Mouse (Mus musculus) heart, embryonic 13.5 days (tissue): ENCODE results near the gene Slc25a18. TPM values are rescaled to one million over a fixed set of nuclear protein-coding genes. Genes with fewer than 3 reads are reported as not detected.
A peak's percentile ranks its signal among the peaks of the same experiment; 100 is the strongest.

Source experiments
- ATAC-seq: fragments of 200-750 bp; cut with Nextera tagmentation; 2 replicates; pipeline ENCODE4 v1.8.0; 2017; ENCODE audit warnings: moderate TSS enrichment; ENCODE audit not compliant: insufficient number of reproducible peaks, low FRiP score, low TSS enrichment; ENCODE audit errors: extremely low read depth
- H3K27ac ChIP-seq: fragments of 300-500 bp; sonication (generic); replicated peaks from 2 replicates; pipeline ENCODE4 v1.5.1; 2015; ENCODE audit warnings: moderate library complexity, mild to moderate bottlenecking, inconsistent platforms
- H3K27me3 ChIP-seq: fragments of 300-500 bp; sonication (generic); replicated peaks from 2 replicates; pipeline ENCODE4 v1.6.1; 2015; ENCODE audit warnings: mild to moderate bottlenecking, inconsistent platforms
- H3K36me3 ChIP-seq: fragments of 300-500 bp; sonication (generic); 2 replicates; pipeline ENCODE4 v1.6.1; 2015; ENCODE audit warnings: mild to moderate bottlenecking, inconsistent platforms
- H3K4me1 ChIP-seq: fragments of 300-500 bp; sonication (generic); 2 replicates; pipeline ENCODE4 v1.6.1; 2015; ENCODE audit warnings: inconsistent platforms
- H3K4me2 ChIP-seq: fragments of 300-500 bp; sonication (generic); 2 replicates; pipeline ENCODE4 v1.6.1; 2015; ENCODE audit warnings: inconsistent platforms, mild to moderate bottlenecking, moderate library complexity
- H3K4me3 ChIP-seq: fragments of 300-500 bp; sonication (generic); 2 replicates; pipeline ENCODE4 v1.5.1; 2015; ENCODE audit warnings: moderate library complexity, mild to moderate bottlenecking, inconsistent platforms
- H3K9ac ChIP-seq: fragments of 300-500 bp; sonication (generic); 2 replicates; pipeline ENCODE4 v1.6.1; 2015; ENCODE audit warnings: inconsistent platforms, mild to moderate bottlenecking, moderate library complexity
- H3K9me3 ChIP-seq: fragments of 300-500 bp; sonication (generic); 2 replicates; pipeline ENCODE4 v1.6.1; 2016; ENCODE audit warnings: inconsistent platforms
- WGBS: fragments of 180-500 bp; shearing (Covaris S2); methylation state at CpG from one replicate; pipeline ENCODE4 v1.1.7; 2015; ENCODE audit warnings: mixed read lengths; 5-methylcytosine and 5-hydroxymethylcytosine counted together
- polyA plus RNA-seq: library from polyadenylated mRNA; unstranded; fragments of >200 nt; fragmentation: Nextera tagmentation; extraction: Ambion mirVana; gene quantifications from 2 replicates; pipeline ENCODE4 v1.2.1, GENCODE M21; 2015

Gene Slc25a18
- polyA plus RNA-seq, 1 experiment from 2014 or later: not detected

DNA sequence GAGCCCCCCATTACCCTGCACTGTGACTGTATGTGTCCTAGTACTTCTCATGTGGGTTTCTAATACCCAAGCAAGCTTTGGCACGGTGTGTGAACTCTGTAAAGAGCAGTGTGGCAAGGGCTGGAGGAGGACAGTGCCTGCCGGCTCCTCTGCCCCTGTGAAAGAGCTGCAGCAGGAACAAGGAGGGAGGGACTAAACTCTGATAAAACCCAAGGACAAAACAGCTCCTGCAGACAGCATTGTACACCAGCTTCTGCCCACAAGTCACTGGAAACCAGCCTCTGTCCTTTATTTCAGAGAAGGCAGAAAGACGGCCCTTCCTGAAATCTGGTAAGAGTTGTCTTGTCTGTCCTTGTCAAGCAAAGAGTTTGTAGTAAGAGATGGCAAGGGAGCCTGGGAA lies 2.9 kb downstream of the Slc25a18 start:
- H3K4me1 ChIP-seq: peaks cover 21% of the 10 kb centered on the region
- no peak overlapping the region for H3K9ac ChIP-seq
- no peaks in the 10 kb centered on the region for H3K9me3 ChIP-seq
- no peak overlapping the region for H3K4me2 ChIP-seq
- no peaks in the 10 kb centered on the region for H3K27me3 ChIP-seq
- H3K27ac ChIP-seq: no peak overlapping the region
- H3K36me3 ChIP-seq: no peaks in the 10 kb centered on the region
- H3K4me3 ChIP-seq: no peak overlapping the region
- 64% methylated on average over 3 of the region's 3 CpGs for whole genome bisulfite sequencing
- ATAC-seq: no peak

DNA sequence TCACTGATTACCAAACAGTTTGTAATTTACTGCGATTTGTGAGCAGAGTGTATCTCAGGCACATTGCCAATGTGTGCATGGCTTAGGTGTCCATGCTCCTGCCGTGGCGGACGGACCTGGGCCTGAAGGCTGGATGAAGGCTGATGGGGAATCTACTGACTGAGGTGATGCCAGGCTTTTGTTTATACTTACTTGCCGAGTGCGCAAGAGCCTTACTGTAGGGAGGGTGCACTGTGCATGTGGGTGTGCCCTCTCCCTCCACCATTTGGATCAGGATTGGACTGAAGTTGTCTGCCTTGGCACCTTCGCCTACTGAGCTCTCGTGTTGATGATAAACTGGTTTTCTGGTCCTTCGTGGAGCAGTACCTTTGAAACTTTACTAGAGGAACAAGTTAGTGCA lies 4.2 kb downstream of the Slc25a18 start:
- Histone ChIP-seq H3K27me3 (no peaks in the 10 kb centered on the region), H3K9ac (no peak overlapping the region), H3K36me3 (no peaks in the 10 kb centered on the region), H3K9me3 (no peaks in the 10 kb centered on the region), H3K4me1 (peaks cover 21% of the 10 kb centered on the region), H3K27ac (no peak overlapping the region), H3K4me3 (no peak overlapping the region), H3K4me2 (no peak overlapping the region)
- no peak for ATAC-seq
- WGBS: 79% methylated on average over 9 of the region's 9 CpGs

DNA sequence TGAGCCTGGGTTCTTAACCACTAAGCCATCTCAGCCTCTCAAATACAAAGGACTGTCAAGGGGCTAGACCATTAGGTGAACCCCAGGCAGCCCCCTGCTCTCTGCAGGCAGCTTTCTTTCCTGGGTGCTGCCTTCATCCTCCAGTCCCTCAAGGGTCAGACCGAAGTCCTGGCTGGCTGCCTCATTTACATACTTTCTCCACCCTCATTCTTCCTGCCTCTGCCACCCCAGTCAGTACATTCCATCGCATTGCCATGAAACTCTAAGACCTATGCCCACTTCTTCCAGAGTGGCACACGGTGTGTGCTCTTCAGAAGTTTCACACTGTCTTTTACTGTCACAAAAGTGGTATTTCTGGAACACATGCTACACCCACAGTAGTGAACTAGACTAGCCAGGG lies 4.8 kb downstream of the Slc25a18 start:
- ATAC-seq: no peak
- Histone ChIP-seq H3K4me3 (no peak overlapping the region), H3K27ac (no peak overlapping the region), H3K9me3 (no peaks in the 10 kb centered on the region), H3K9ac (no peak overlapping the region), H3K4me2 (no peak overlapping the region), H3K4me1 (peaks cover 21% of the 10 kb centered on the region), H3K36me3 (no peaks in the 10 kb centered on the region), H3K27me3 (no peaks in the 10 kb centered on the region)
- WGBS: 52% methylated on average over 3 of the region's 3 CpGs

DNA sequence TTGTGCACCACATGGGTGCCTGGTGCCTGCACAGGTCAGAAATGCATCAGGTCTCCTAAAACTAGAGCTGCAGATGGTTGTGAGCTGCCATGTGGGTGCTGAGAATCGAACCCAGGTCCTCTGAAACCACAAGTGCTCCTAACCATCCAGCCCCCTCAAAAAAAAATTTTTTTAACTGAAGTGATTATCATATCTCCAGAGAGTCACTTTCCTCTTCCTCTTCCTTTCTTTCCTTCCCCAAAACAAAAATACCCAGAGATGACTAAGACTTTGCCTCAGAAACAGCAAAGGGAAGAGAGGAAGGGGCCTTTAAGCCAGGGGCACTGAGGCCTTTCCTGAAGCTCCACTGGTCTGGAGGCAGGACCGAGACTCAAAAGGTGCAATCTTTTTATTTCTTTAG lies 9.6 kb downstream of the Slc25a18 start:
- Histone ChIP-seq H3K4me2 (no peak overlapping the region), H3K9me3 (no peaks in the 10 kb centered on the region), H3K27ac (no peak overlapping the region), H3K36me3 (no peaks in the 10 kb centered on the region), H3K9ac (no peak overlapping the region), H3K27me3 (no peaks in the 10 kb centered on the region), H3K4me1 (peaks cover 7% of the 10 kb centered on the region), H3K4me3 (no peak overlapping the region)
- 85% methylated on average over 2 of the region's 2 CpGs for WGBS
- ATAC-seq: no peak

DNA sequence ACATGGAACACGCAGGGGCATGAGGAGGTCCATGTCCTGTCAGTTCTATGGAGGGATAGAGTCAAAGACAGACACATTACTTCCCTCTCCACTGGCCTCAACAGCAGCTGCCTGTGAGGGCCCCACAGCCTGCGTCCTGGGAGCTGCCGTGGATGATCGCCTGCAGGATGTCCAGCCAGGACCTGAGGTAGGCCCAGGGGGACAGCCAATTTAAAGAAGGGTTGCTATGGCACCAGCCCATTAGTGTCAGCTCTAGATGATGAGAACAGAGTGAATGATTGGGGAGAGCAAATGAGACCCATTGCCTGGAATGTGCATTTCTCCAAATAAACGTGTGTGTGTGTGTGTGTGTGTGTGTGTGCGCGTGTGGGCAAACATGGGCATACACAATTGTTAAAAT lies 11.0 kb downstream of the Slc25a18 start:
- Histone ChIP-seq H3K4me1 (no peaks in the 10 kb centered on the region), H3K36me3 (peaks cover 3% of the 10 kb centered on the region; the same call in 1 of the 2 replicates), H3K9ac (no peak overlapping the region), H3K4me3 (no peak overlapping the region), H3K27me3 (no peaks in the 10 kb centered on the region), H3K9me3 (no peaks in the 10 kb centered on the region), H3K27ac (no peak overlapping the region), H3K4me2 (no peak overlapping the region)
- 72% methylated on average over 7 of the region's 7 CpGs for WGBS
- no peak for ATAC-seq

DNA sequence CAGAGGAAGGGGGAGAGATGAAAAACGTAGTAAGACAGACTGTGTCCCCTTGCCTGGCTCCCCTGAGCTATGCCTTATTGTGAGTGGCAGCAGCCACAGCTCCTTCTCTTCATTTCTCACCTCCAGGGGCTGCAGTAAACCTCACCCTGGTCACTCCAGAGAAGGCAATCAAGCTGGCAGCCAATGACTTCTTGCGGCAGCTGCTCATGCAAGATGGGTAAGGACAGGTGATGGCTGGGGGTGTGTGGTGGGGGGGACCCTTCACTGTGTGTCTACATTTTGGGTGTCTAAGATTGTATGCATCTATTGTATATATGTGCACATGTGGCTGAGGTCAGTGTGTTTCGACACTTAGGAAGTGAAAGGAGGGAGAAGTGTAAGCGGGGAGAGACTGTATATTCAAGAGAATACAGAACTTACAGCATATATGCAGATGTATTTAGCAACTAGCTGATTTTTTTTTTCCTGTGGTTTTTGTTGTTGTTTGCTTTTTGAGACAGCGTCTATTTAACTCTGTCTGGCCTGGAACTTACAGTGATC lies 14.8 kb downstream of the Slc25a18 start:
- Histone ChIP-seq H3K36me3 (peaks cover 21% of the 10 kb centered on the region), H3K4me1 (0 out of 2 replicates have a peak, but pooled peaks cover 6% of the 10 kb centered on the region), H3K4me3 (no peak overlapping the region), H3K9me3 (no peaks in the 10 kb centered on the region), H3K27me3 (no peaks in the 10 kb centered on the region), H3K27ac (no peak overlapping the region), H3K4me2 (no peak overlapping the region), H3K9ac (no peak overlapping the region)
- WGBS: 83% methylated on average over 5 of the region's 5 CpGs
- ATAC-seq: no peak

DNA sequence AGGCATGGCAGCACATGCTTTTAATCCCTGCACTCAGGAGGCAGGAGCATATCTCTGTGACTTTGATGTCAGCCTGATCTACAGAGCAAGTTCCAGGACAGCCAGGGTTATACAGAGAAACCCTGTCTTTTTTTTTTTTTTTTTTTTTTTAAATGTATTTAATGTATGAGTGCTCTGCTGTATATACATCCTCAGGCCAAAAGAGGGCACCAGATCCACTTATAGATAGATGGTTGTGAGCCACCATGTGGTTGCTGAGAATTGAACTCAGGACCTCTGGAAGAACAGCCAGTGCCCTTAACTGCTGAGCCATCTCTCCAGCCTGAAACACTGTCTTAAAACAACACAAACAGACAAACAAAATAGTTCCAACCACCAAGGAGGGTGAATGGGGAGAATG lies 15.5 kb downstream of the Slc25a18 start:
- H3K9ac ChIP-seq: no peak overlapping the region
- peaks cover 28% of the 10 kb centered on the region for H3K36me3 ChIP-seq
- ATAC-seq: no peak
- no peaks in the 10 kb centered on the region for H3K9me3 ChIP-seq
- H3K4me3 ChIP-seq: no peak overlapping the region
- no peak overlapping the region for H3K4me2 ChIP-seq
- no peak overlapping the region for H3K27ac ChIP-seq
- H3K27me3 ChIP-seq: no peaks in the 10 kb centered on the region
- H3K4me1 ChIP-seq: 0 out of 2 replicates have a peak, but pooled peaks cover 6% of the 10 kb centered on the region

DNA sequence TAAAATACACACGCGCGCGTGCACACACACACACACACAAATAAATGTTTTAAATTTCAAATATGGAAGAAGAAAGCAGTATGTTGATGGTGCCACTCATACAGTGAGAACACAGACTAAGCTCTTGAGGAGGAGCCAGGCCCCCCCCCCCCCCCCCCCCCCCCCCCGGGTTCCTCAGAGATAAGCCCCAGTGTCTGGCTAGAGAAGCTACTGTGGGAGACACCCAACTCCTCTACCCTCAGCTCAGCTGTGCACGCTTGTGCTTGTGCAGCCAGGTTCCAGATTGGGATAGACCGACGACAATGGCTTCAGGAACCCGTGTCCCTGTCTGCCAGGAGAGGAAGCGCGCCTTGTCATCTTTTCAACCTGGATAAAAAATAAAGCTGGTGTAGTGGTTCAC lies 16.8 kb downstream of the Slc25a18 start:
- ATAC-seq: 0 out of 2 replicates have a peak, but pooled peaks have one; percentile 53
- no peak overlapping the region for H3K4me3 ChIP-seq
- 71% methylated on average over 11 of the region's 11 CpGs for WGBS
- no peaks in the 10 kb centered on the region for H3K27me3 ChIP-seq
- no peak overlapping the region for H3K4me2 ChIP-seq
- no peaks in the 10 kb centered on the region for H3K9me3 ChIP-seq
- 0 out of 2 replicates have a peak, but pooled peaks cover 6% of the 10 kb centered on the region for H3K4me1 ChIP-seq
- peaks cover 41% of the 10 kb centered on the region for H3K36me3 ChIP-seq
- no peak overlapping the region for H3K9ac ChIP-seq
- no peak overlapping the region for H3K27ac ChIP-seq

DNA sequence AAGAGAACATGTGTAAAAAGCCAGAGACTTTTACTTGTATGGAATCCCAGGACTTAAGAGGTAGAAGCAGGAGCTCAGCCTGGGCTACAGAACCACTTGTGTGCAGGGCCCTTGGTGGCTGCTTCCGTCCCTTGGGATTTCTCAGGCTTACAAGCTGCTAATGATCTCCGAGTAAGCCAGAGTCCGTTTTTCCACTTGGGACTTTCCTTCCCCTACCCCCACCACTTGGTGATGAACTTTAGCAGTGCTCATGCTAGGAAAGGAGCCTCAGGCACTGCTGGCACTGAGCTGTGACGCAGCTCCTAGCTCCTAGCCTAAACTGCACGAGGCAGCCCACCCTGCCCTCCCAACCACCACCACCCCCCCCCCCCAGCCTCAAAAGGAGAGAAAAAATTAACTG lies 17.3 kb downstream of the Slc25a18 start:
- WGBS: 70% methylated on average over 5 of the region's 5 CpGs
- no peaks in the 10 kb centered on the region for H3K27me3 ChIP-seq
- ATAC-seq: no peak
- no peak overlapping the region for H3K27ac ChIP-seq
- 0 out of 2 replicates have a peak, but pooled peaks cover 6% of the 10 kb centered on the region for H3K4me1 ChIP-seq
- H3K4me2 ChIP-seq: no peak overlapping the region
- peaks cover 47% of the 10 kb centered on the region for H3K36me3 ChIP-seq
- no peak overlapping the region for H3K9ac ChIP-seq
- no peaks in the 10 kb centered on the region for H3K9me3 ChIP-seq
- no peak overlapping the region for H3K4me3 ChIP-seq

DNA sequence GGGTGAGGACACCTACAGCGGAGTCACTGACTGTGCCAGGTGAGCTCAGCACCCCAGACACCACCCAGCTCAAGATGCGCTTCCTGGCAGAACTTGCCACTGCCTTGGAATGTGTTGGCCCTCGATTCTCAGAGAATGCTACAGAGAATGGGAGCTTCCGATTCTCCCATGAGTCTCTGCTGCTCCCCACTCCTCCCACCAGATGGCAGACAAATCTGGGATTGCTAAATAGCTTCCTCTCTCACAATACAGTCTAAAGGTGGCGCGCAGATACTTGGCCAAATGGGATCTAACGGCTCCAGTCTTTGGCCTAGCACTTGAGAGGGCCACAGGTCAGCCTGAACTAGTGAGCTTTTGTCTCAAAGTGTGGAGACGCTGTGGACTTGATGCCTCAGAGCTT lies 19.6 kb downstream of the Slc25a18 start:
- no peak overlapping the region for H3K4me2 ChIP-seq
- H3K9ac ChIP-seq: no peak overlapping the region
- WGBS: 81% methylated on average over 8 of the region's 8 CpGs
- H3K27ac ChIP-seq: no peak overlapping the region
- ATAC-seq: no peak
- H3K4me1 ChIP-seq: 0 out of 2 replicates have a peak, but pooled peaks cover 6% of the 10 kb centered on the region
- no peaks in the 10 kb centered on the region for H3K9me3 ChIP-seq
- no peaks in the 10 kb centered on the region for H3K27me3 ChIP-seq
- H3K36me3 ChIP-seq: peaks cover 69% of the 10 kb centered on the region
- H3K4me3 ChIP-seq: no peak overlapping the region

DNA sequence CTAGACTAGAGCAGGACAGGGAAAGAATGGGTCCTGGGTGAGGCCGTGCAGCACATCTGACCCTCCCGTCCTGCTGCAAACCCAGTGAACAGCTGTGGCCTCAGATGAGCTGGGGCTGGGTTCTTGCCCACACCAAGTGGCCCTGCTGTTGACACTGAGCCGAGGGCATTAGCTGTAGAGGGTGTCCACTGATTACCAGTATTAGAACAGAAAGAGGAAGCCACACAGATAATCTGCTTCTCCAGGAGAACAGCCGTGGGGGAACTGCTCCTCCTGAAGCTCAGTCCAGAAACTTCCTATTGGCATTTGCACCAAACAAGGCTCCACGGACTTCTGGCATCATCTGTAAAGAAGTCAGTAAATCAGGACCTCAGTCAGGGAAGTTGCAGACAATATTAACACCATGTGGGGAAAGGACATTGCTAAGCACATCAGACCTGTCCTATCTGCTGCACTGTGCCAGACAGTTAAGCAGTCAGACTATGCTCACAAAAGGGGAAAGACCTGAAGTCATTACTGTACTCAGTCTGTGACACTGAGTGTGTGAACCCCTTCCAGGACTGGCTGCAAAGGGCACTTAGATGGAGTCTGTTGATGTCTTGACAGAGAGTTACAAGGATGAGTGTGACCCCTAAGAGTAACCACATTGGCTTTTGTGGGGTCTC lies 22.2 kb downstream of the Slc25a18 start:
- no peak for ATAC-seq

DNA sequence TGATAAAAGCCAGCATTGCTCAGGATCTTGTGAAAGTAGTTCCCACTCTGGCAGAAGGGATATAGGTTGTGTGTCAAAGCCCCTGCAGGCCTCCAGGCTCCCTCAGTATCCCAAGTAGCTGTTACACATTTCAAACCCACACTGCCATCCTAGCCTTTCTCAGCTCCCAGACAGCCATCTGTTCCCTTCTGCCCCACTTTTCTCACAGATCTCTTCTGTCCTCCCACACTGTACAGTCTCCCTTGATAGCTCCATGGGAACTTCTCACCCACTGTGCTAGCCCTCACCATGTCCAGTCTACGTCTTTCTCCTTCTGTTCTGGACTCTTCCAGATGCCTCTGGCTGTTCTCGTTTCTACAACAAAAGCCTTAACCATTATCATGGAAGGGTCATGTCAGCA lies 22.7 kb downstream of the Slc25a18 start:
- Histone ChIP-seq H3K4me1 (0 out of 2 replicates have a peak, but pooled peaks cover 5% of the 10 kb centered on the region), H3K27ac (no peak overlapping the region), H3K4me2 (no peak overlapping the region), H3K36me3 (peaks cover 94% of the 10 kb centered on the region), H3K9ac (no peak overlapping the region), H3K4me3 (no peak overlapping the region), H3K9me3 (no peaks in the 10 kb centered on the region), H3K27me3 (no peaks in the 10 kb centered on the region)
- no peak for ATAC-seq
- 81% methylated on average over 2 of the region's 2 CpGs for WGBS

More for the DNA sequence above, 22.2 kb downstream of the Slc25a18 start:
- Histone ChIP-seq H3K27me3 (no peaks in the 10 kb centered on the region), H3K9ac (no peak overlapping the region), H3K4me1 (0 out of 2 replicates have a peak, but pooled peaks cover 7% of the 10 kb centered on the region), H3K9me3 (no peaks in the 10 kb centered on the region), H3K4me2 (no peak overlapping the region), H3K36me3 (peaks cover 89% of the 10 kb centered on the region), H3K27ac (no peak overlapping the region), H3K4me3 (no peak overlapping the region)
- WGBS: 68% methylated on average over 5 of the region's 5 CpGs
